Mouse (Mus musculus): ENCODE data around the gene Lap3. TPM values are rescaled to one million over a fixed set of nuclear protein-coding genes. Genes with fewer than 3 reads are reported as not detected.

The Lap3 gene
- total RNA-seq, 4 experiments from 2014 or later, result 103 to 108 (median 108) TPM

GRCm38 (mm10) chr5:45496042-45496441 is 2.9 kb downstream of the Lap3 start:
- no peak for DNase-seq (ENCODE audit: low spot score)

- DNase-seq (ENCODE audit: low spot score), result no peak
Observed at GRCm38 (mm10) chr5:45496479-45496878, 3.3 kb downstream of the Lap3 start.

- DNase-seq (ENCODE audit: low spot score), result no peak
Observed at GRCm38 (mm10) chr5:45496930-45497550, 3.9 kb downstream of the Lap3 start.

DNA sequence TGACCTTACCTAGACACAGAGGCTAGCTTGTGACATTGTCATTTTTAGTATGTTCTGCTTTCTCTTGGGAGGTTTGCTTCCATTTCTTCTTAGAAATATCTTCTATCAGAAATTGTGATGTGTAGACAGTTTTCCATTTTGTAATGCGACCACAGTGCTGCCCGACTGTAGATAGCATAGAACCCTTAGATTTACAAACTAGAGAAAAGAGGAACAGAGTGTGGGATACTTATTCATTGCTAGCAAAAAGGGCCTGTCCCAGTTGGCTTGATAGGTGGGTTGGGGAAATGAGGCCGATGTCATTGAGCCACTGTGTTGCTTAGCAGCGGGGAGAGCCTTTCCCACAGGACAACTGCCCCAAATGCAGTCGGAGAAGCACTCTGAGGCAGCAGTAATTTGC is 4.4 kb downstream of the Lap3 start:
- DNase-seq (ENCODE audit: low spot score), result no peak

DNA sequence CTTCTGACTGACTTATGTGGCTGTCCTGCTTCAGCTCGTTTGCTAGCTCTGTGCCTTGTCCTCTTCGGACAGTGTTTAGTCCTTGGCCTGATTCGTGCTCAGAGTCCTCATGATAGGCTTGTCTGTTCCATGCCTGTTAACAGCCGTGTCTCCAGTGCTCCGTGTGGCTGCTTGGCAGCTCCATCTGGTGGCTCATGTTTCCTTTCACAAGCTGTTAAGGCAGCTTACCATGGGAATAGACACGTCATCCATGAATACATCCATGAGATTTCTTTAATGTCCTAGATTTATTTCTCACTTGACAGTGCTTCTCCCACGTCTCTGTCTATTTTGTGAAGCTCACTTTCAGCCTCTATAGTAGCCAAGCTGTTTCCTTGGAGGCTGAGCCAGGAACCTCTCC is 16.9 kb downstream of the Lap3 start:
- DNase-seq (ENCODE audit: low spot score), result no peak

- no peak for DNase-seq (ENCODE audit: low spot score)
Observed at GRCm38 (mm10) chr5:45512908-45513307, 19.7 kb downstream of the Lap3 start.

GRCm38 (mm10) chr5:45513511-45513910 is 20.3 kb downstream of the Lap3 start:
- no peak for DNase-seq (ENCODE audit: low spot score)

GRCm38 (mm10) chr5:45514599-45514998 is 21.4 kb downstream of the Lap3 start:
- DNase-seq (ENCODE audit: low spot score), result no peak

DNA sequence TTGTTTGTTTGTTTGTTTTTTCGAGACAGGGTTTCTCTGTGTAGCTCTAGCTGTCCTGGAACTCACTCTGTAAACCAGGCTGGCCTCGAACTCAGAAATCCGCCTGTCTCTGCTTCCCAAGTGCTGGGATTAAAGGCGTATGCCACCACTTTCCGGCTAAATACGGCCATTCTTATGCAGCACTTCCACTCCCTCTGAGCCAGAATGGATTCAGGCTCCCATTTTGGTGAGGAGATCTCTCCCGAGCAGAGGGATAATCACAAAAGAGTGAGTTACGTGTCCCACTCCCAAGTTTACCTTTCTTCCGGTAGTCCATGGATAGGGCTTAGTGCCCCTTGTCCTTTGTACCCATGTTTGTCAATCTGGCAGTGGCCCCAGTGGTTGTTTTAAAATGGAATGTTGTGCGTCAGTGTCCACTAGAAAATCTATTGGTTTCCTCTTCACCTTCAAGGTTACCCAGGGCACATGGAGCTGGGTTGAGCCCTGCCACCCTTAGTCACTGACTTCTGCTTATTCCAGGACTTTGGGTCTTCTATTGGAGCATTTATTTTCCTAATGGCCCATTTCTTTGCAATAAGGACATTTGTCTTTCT is 22.1 kb downstream of the Lap3 start:
- no peak for DNase-seq (ENCODE audit: low spot score)

DNA sequence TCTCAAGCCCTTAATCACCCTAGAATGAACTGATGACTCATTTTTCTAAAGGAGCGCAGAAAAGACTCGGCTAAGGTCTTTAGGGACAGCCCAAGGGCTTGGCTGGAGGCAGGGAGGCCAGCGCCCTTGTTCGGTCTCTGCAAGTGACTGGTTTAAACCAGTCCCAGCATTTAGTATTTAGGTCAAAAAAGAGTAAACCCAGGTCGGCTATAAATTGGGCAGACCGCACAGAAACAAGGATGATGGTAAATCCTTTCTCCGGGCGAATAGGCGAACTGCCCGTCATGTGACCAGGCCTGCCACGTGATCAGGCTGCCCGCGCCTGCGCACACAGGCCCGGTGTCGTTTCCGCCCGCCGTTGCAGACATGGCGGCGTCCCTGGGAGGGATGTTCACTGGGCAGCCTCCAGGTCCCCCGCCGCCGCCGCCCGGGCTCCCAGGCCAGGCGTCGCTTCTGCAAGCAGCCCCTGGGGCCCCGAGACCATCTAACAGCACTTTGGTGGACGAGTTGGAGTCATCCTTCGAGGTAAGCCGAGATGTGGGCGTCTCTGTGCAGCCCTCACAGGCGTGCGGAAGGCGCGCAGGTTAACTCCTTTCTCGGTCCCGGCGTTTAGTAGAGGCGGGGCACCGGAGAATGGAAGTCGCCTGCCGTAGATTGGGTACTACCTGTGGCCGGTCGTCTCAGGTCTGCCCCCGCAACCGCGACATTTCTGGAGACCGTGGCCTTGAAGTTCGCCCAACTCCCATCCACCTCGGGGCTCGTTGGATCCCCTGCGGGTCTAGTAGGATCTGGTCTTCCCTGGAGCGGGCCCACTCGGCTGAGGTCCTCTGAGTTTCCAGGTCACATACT is 27.0 kb downstream of the Lap3 start, which contains the start of gene Med28:
Gene Med28, plus strand, starts transcription at position 270 of the 849 bp plus-strand sequence.
- DNase-seq (ENCODE audit: low spot score), result peak; percentile 95

DNA sequence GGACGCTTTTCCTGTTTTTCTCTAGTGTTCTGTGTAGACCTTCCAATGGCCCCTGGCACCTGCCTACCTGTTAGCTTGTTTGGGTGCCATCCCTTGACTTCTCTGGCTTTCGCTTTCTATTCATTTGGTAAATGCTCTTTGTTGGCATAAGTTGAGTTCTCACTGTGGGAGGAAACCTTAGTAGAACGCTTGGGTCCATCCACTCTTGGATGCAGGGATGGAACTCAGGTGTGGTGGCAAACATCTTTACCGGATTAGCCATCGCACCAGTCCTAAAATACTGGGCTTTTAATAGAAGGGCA is 27.6 kb downstream of the Lap3 start:
- no peak for DNase-seq (ENCODE audit: low spot score)

GRCm38 (mm10) chr5:45521601-45522000 is 28.4 kb downstream of the Lap3 start:
- no peak for DNase-seq (ENCODE audit: low spot score)

- DNase-seq (ENCODE audit: low spot score), result no peak
Observed at GRCm38 (mm10) chr5:45525101-45525500, 31.9 kb downstream of the Lap3 start.

GRCm38 (mm10) chr5:45526338-45526737 is 33.2 kb downstream of the Lap3 start:
- DNase-seq (ENCODE audit: low spot score), result no peak

DNA sequence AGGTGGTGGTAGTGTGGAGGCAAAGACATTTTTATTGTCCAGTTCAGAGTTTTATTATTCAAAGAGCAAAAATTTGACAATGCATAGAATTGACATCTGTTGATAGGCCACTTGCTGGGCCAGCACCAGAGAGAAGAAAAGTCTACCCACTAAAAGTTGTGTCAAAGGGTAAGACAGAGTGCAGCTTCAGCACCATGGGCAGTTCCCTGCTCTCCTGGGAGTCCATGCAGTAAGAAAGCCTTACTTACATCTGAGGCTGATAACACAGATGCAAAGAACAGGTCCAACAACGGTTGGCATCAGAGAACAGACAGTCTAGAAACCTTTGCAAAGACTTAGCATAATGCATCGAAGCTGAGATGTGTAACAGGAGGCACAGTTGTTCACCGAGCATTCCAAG is 36.5 kb downstream of the Lap3 start:
- DNase-seq (ENCODE audit: low spot score), result no peak

DNA sequence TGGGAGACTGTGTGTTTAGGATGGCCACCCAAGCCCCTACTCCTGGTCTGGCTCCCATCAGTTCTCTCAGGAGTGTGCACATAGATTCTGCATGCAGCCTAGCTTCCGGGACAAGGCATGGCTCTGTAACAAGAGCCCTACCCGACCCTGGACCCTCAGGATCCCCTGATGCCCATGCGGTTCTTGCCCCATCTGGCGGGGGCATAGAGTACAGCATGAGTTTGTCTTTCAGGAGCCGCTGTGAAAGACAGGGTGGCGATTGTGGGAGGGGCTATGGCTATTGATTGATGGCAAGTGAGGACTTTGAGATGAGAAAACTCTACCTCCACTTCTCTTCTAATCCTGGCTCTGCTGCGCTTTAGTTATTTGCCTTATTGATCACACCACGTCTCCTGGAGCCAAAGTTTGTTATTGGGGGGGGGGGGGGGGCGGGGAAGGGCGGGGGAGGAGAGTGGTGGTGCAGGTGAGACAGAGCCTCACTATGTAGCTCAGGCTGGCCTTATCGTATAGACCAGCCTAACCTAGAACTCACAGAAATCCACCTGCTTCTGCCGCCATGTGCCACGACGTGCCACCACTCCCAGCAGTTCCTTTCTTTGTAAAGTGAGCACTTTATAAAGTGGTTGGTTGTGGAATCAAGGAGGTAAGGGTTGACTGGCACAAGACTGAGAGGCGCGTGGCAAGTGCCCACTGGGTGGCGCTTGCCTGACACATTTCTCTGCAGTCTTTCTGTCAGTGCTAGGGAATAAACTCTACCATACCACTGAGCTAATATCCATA is 41.3 kb downstream of the Lap3 start:
- DNase-seq (ENCODE audit: low spot score), result no peak

DNA sequence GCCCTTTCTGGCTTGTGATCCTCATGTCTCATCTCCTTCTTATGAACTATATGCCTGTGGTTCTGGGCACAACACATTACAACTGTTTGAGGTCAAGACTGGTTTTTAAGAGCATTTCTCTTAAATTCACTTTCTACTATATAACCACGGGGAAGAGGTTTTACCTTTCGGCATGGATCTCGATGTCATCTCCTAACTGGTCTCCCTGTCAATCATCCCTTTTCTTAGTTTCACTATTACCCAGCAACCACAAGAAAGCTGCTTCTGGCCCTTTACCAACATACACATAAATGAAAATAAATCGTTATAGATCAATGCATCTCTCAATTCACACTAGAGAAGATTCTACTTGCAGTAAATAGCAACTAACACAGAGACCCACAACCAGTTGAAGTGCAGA is 42.0 kb downstream of the Lap3 start:
- no peak for DNase-seq (ENCODE audit: low spot score)

DNA sequence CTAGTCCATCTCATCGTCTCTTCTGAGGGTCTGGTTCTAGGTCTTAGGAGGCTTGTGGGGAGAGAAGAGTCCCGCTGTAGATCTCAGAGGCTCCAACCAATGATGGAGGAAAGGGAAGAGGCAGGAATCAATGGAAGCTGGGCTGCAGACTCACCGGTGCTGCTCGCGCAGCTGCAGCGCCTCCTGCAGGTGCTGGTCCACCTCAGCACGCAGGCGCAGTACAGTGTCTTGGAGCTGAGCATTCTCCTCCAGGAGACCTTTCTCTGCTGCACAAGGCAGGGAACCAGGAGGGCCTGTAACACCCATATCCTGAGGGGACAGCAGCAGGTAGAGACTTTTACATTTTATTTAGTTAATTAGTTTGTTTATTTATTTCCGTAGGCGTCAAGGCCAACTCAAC is 46.3 kb downstream of the Lap3 start:
- DNase-seq (ENCODE audit: low spot score), result no peak

- no peak for DNase-seq (ENCODE audit: low spot score)
Observed at GRCm38 (mm10) chr5:45543374-45543773, 50.2 kb downstream of the Lap3 start.

DNA sequence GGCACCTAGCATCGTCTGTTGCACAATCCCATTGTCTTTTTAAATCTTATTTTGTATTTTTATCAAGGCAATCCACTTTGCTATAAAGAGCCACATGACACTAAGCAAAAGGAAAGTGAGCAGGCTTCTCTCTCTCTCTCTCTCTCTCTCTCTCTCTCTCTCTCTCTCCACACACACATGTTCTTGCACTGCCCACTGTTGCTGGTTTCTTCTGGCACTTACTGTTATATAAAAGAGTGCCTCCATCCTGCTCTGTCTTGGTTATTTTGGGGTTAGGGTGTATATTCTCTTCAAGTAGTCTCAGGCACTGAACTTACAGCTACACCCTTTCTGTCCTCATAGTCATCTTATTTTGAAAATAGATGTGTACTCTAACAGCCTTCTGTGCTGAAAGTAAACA is 56.4 kb downstream of the Lap3 start:
- no peak for DNase-seq (ENCODE audit: low spot score)

Data from heart, adult 8-10 months (tissue).